Mouse (Mus musculus): ENCODE data around the gene Safb. TPM values are rescaled to one million over a fixed set of nuclear protein-coding genes. Genes with fewer than 3 reads are reported as not detected.

Safb gene
- polyA plus RNA-seq, 1 experiment = 76.1 TPM

DNA sequence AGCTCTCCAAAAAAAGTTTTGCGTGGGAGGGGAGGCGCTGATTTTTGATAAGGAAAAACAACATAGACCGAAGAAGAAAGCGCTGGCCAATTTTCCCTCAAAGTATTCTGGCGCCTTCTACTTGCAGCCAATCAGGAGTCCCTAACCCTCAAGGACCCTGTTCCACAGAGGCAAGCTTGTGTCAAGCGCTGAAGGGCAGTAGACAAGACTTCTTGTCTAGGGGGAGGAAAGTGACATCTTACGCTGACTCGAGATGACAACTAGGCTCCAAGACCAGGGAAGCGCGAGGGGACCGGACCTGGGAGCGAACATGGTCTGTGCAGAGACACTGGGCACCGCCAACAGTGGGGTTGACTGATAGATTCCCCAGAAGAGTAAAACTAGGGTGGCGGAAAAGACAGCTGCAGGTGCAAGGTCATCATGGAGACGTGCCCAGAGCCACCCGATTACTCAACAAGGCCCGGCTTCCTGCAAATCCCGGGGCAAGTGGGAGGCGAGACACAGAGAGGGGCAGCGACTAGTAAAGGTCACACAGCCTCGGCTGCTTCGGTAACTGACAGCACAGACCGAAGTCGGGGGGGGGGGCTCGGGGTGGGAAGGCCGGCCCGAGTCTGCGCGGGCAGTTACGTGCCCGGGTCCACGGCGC lies 891 bp upstream of the Safb start:
- peak overlapping the region; percentile 73 for H3K27ac ChIP-seq (ENCODE audit: insufficient read depth, low read length)
- no peak for TF ChIP-seq POLR2A (IDR thresholded peaks at IDR 0.05; ENCODE audit: low read depth, low read length)
- TF ChIP-seq CTCF (IDR thresholded peaks at IDR 0.05; ENCODE audit: borderline replicate concordance, insufficient read depth, low read length) = no peak
- peak overlapping the region; percentile 77 for H3K4me3 ChIP-seq (ENCODE audit: insufficient read depth, low read length)
- peaks cover 17% of the 10 kb centered on the region for H3K4me1 ChIP-seq (ENCODE audit: control insufficient read depth, insufficient read depth, low read length)

GRCm38 (mm10) chr17:56585171-56585821 lies 671 bp downstream of the Safb start:
- H3K27ac ChIP-seq (ENCODE audit: insufficient read depth, low read length) = peak overlapping the region; percentile 91
- peak overlapping the region; percentile 74 for H3K4me3 ChIP-seq (ENCODE audit: insufficient read depth, low read length)
- peaks cover 17% of the 10 kb centered on the region for H3K4me1 ChIP-seq (ENCODE audit: control insufficient read depth, insufficient read depth, low read length)
- TF ChIP-seq POLR2A (IDR thresholded peaks at IDR 0.05; ENCODE audit: low read depth, low read length) (no peak), CTCF (IDR thresholded peaks at IDR 0.05; ENCODE audit: borderline replicate concordance, insufficient read depth, low read length) (no peak)

- H3K4me1 ChIP-seq (ENCODE audit: control insufficient read depth, insufficient read depth, low read length) = peaks cover 9% of the 10 kb centered on the region
- H3K27ac ChIP-seq (ENCODE audit: insufficient read depth, low read length) = no peak overlapping the region
- H3K4me3 ChIP-seq (ENCODE audit: insufficient read depth, low read length) = no peak overlapping the region
- TF ChIP-seq CTCF (IDR thresholded peaks at IDR 0.05; ENCODE audit: borderline replicate concordance, insufficient read depth, low read length) (no peak), POLR2A (IDR thresholded peaks at IDR 0.05; ENCODE audit: low read depth, low read length) (no peak)
These were observed 3.1 kb downstream of the Safb start for GRCm38 (mm10) chr17:56587773-56588172.

DNA sequence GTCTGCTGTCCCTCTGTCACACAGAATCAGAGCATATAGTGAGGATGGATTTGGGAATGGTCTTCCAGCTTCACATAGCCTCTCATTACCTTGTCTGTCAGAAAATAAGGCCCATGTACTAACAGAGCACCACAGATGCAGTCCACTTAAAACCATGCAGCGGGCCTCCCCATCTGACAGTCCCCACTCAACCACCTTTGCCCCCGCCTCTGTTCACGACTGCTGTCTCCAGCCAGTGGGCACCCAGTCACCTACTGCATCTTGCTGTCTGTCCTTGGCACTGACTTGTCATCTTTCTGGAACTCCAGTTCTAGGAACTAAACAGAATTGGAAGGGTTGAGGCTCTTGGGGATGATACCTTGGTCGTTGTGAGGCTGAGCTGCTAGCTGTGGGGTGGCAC lies 4.3 kb downstream of the Safb start:
- TF ChIP-seq CTCF (IDR thresholded peaks at IDR 0.05; ENCODE audit: borderline replicate concordance, insufficient read depth, low read length) = no peak
- Histone ChIP-seq H3K4me3 (ENCODE audit: insufficient read depth, low read length) (no peak overlapping the region), H3K4me1 (ENCODE audit: control insufficient read depth, insufficient read depth, low read length) (peaks cover 9% of the 10 kb centered on the region), H3K27ac (ENCODE audit: insufficient read depth, low read length) (no peak overlapping the region)

GRCm38 (mm10) chr17:56592553-56592952 lies 7.9 kb downstream of the Safb start:
- H3K27ac ChIP-seq (ENCODE audit: insufficient read depth, low read length) = no peak overlapping the region

DNA sequence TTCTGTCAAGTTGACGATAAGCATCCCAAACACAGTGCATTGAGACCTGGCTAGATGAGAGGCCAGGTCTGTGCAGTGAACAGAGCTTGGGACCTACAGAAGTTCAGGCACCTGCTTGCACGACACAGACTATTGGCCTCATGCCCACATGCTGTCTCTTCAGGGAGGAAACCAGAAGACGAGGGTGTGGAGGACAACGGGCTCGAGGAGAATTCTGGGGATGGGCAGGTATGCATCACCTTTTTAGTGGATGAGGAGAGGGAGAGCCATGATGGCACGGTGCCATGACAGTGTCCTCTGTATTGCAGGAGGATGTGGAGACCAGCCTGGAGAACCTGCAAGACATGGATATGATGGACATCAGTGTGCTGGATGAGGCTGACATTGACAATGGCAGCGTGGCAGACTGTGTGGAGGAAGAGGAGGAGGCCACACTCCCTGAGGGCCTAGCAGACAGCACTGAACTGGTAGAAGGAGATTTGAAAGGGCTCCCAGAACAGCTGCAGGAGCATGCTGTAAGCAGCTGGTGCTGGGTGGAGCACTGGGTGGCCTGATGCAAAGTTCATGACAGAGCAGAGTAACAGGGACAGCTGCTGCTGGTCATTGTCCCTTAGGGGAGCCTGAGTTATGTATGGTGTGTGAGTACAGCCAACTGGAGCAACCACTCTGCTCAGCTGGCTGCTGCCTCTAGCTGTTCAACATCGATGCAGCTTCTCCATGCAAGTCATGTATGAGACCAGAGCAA lies 9.1 kb downstream of the Safb start:
- TF ChIP-seq CTCF (IDR thresholded peaks at IDR 0.05; ENCODE audit: borderline replicate concordance, insufficient read depth, low read length) = no peak
- TF ChIP-seq POLR2A (IDR thresholded peaks at IDR 0.05; ENCODE audit: low read depth, low read length) = no peak
- H3K4me3 ChIP-seq (ENCODE audit: insufficient read depth, low read length) = no peak overlapping the region
- H3K4me1 ChIP-seq (ENCODE audit: control insufficient read depth, insufficient read depth, low read length) = no peaks in the 10 kb centered on the region
- no peak overlapping the region for H3K27ac ChIP-seq (ENCODE audit: insufficient read depth, low read length)

More at GRCm38 (mm10) chr17:56592553-56592952, 7.9 kb downstream of the Safb start:
- Histone ChIP-seq H3K4me3 (ENCODE audit: insufficient read depth, low read length) (no peak overlapping the region), H3K4me1 (ENCODE audit: control insufficient read depth, insufficient read depth, low read length) (no peaks in the 10 kb centered on the region)
- TF ChIP-seq CTCF (IDR thresholded peaks at IDR 0.05; ENCODE audit: borderline replicate concordance, insufficient read depth, low read length) (no peak), POLR2A (IDR thresholded peaks at IDR 0.05; ENCODE audit: low read depth, low read length) (no peak)

DNA sequence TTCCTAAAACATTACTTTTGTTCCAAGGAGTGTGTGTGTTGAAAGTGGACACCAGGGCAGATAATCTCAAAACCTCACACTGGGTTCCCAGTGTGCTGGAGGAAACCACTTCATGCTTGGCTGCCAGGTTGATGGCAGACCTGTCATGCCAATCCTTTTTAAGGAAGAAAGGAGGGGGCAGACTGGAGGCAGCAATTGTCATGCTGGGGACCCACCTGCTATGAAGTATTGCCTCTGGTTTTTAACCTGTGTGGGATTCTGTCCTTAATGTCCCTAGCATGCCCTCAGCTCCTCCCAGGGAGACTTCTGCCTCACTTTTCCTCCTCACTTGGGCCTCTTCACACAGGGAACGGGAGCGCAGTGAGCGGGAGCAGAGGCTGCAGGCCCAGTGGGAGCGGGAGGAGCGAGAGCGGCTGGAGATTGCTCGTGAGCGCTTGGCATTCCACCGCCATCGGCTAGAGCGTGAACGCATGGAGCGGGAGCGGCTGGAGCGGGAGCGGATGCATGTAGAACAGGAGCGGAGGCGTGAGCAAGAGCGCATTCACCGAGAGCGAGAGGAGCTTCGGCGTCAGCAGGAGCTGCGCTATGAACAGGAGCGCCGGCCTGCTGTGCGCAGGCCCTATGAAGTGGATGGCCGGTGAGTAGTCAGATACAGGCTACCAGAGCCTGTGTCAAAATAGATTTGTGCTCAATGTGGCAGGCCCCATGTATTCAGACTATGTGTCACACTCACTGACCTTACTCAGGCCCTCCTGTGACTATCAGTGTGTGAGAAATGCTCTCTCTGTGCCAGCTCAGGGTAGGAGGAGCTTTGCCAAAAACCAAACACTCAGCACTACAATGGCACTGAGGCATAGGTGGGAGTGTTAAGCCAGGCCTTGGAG lies 18.8 kb downstream of the Safb start:
- TF ChIP-seq CTCF (IDR thresholded peaks at IDR 0.05; ENCODE audit: borderline replicate concordance, insufficient read depth, low read length) (no peak), POLR2A (IDR thresholded peaks at IDR 0.05; ENCODE audit: low read depth, low read length) (no peak)
- Histone ChIP-seq H3K27ac (ENCODE audit: insufficient read depth, low read length) (no peak overlapping the region), H3K4me1 (ENCODE audit: control insufficient read depth, insufficient read depth, low read length) (0 out of 2 replicates have a peak, but pooled peaks cover 4% of the 10 kb centered on the region)

DNA sequence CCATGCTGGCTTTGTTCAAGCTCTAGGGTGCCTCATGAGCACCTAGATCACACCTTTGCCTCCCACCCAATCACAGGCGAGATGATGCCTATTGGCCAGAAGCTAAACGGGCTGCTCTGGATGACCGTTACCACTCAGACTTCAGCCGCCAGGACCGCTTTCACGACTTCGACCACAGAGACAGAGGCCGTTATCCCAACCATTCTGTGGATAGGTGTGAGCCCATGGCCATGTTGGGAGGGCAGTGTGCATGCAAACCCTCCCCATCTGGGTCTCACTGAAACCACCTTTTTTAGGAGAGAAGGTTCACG lies 19.4 kb downstream of the Safb start:
- no peak overlapping the region for H3K27ac ChIP-seq (ENCODE audit: insufficient read depth, low read length)
- no peak for TF ChIP-seq POLR2A (IDR thresholded peaks at IDR 0.05; ENCODE audit: low read depth, low read length)
- TF ChIP-seq CTCF (IDR thresholded peaks at IDR 0.05; ENCODE audit: borderline replicate concordance, insufficient read depth, low read length) = no peak
- 0 out of 2 replicates have a peak, but pooled peaks cover 6% of the 10 kb centered on the region for H3K4me1 ChIP-seq (ENCODE audit: control insufficient read depth, insufficient read depth, low read length)
- no peak overlapping the region for H3K4me3 ChIP-seq (ENCODE audit: insufficient read depth, low read length)

More for the DNA sequence above, 18.8 kb downstream of the Safb start:
- no peak overlapping the region for H3K4me3 ChIP-seq (ENCODE audit: insufficient read depth, low read length)

DNA sequence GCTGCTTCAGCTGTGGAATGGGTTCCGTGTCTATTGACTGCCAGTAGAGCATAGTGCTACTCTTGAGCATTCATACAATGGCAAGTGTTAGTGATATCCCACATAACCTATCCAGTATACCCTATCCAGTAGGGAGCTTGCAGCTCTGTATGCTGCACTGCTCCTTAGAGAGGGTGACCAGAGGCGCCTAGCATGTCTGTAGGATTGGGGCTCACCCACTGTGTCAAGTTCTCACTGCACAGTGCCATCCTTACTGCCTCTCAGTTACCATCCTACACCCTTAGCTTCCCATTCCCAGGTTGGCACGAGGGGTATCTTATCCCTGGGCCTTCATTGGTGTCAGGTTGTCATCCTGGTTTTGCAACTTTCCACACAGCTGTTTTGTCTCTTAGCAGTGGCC lies 19.8 kb downstream of the Safb start:
- Histone ChIP-seq H3K27ac (ENCODE audit: insufficient read depth, low read length) (no peak overlapping the region), H3K4me3 (ENCODE audit: insufficient read depth, low read length) (no peak overlapping the region), H3K4me1 (ENCODE audit: control insufficient read depth, insufficient read depth, low read length) (0 out of 2 replicates have a peak, but pooled peaks cover 6% of the 10 kb centered on the region)
- TF ChIP-seq POLR2A (IDR thresholded peaks at IDR 0.05; ENCODE audit: low read depth, low read length) (no peak), CTCF (IDR thresholded peaks at IDR 0.05; ENCODE audit: borderline replicate concordance, insufficient read depth, low read length) (no peak)
